Mouse (Mus musculus) cerebral cortex, adult 2 months (tissue): ENCODE measurements around the gene Pdzk1.

Source experiments
- WGBS: fragments of 180-500 bp; shearing (Covaris S2); methylation state at CpG from one replicate; pipeline ENCODE4 v1.1.7; 2018; 5-methylcytosine and 5-hydroxymethylcytosine counted together

Gene Pdzk1

DNA sequence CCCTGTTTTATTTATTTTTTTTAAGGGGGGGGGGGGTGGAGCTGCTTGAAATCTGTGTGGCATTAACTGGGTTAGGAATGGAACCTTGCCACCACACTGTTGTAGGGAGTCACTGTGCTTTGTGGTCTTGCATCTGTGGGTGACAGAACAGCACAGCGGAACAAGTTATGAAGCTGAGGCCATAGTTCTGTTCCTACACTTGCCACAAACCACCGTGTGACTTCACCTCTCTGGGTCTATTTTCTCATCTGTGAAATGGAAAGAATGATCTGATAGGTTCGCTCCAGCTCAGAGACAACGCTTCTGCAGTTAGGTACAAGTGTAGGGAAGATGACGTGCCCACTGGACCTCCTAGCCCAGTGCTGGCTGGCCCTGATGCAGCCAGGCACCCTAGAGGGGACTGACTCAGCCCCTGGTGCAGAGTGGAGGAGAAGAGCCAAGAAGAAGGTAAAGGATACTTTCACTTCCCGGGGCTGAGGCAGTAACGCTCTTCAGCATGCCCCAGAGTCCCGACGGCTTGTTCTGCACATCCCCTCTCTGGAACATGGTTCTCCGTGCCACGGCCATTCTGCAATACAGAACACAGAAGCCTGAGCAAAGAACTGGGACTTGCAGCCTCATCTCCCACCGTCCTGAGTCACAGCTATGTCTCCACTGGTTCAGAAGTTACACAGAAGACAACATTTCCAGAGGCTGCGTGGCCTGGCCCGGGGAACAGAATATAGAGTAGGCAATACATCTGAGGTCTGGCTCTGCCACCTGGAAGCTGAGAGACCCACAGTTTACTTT is 53.2 kb downstream of the Pdzk1 start:
- 93% methylated on average over 14 of the region's 14 CpGs for WGBS

GRCm38 (mm10) chr3:96883690-96884089 is 54.6 kb downstream of the Pdzk1 start:
- WGBS, result 83% methylated on average over 7 of the region's 7 CpGs

DNA sequence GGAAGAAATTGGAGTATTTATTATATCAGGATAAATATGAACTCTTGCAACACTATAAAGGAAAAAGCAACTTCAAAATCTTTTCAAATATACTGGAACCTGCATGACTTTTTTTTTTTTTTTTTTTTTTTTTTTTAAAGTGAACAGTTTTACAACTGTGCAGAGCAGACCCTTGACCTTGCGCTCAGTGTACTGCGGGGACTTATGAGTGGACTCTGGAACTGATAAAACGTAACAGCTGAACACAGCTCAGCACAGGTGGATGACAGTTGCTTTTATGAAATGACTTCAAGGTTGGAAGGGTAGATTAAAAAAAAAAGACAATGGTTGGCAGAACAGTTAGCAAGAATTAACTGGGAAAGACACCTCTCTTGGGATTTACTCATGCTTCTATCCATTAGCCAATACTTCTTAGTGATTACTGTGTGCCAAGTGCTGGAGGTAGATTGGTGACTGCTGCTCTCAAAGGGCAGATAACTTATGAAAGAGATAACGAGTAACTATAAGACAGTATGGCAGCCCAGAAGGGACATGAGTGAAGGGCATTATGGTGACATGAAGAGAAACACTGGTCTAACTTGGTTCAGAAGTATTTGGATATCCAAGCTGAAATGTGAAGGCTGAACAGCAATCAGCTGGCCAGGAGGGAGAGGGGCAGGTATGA is 73.4 kb downstream of the Pdzk1 start:
- WGBS, result 92% methylated on average over 4 of the region's 4 CpGs

- 7% methylated on average over 14 of the region's 14 CpGs for WGBS
These were observed 75.3 kb downstream of the Pdzk1 start, which contains the start of gene Gja5 for GRCm38 (mm10) chr3:96904393-96904792. TSS of gene Gja5 (plus strand) at chr3:96904693.

DNA sequence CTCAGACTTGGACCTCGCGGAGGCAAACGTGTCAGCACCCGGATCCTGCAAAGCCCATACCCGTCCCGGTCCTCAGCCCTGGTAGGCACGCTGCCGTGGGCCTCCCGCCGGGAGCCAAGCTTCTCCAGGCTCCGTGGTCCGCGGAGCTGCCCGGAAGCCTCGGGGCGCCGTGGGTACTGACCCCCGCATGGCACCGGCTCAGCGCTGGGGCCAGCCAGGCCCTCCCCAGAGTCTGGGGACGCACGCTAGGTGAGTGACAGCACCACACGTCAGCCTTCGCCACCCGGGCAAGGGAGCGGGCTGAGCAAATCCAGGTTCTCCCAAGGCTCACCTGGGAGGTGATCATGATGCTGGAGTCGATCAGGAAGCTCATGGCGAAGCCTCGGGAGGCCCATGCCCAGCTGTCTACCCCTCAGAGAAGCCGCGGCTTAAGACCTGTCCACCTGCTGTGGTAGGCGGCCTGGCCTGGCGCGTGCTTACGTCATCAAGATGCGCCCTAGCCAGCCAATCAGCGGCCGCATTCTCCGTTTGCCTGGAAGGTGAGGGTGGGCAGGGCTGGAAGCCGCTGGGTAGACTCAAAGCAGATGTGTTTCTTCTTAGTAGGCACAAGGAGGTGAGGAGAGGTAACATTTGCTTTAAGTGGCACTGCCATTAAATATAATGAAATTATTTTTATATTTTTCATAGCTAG is 75.9 kb downstream of the Pdzk1 start, which contains the start of gene Gpr89:
Gene Gpr89, minus strand, starts transcription at position 496 of the 691 bp plus-strand sequence.
- WGBS, result under 1% methylated on average over 40 of the region's 40 CpGs

DNA sequence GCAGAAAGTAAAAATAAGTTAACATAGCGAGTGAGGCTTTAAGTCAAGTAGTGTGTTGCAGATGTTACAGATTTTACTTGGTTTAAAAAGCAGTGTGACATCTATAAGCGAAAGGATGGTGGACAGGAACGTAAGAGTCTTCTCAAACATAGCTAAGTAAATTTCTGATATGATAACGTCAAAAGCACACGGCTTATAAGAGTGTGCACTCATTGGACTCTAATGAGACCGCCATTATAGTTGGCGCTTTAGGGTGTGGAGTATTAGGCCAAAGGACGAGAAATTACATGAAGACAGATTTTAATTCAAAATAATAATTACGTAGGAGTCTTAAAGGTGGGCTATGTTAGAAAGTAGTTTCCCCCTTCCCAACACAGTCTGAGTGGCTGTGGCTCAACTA is 76.5 kb downstream of the Pdzk1 start:
- 38% methylated on average over 9 of the region's 9 CpGs for WGBS
